Mouse (Mus musculus): ENCODE data around the gene Pex11b. TPM values are rescaled to one million over a fixed set of nuclear protein-coding genes. Genes with fewer than 3 reads are reported as not detected.

Pex11b gene
- 2.5 and 5.2 TPM in 2 replicates for polyA plus RNA-seq (2012; ENCODE audit: low replicate concordance)

GRCm38 (mm10) chr3:96634928-96635879, at the start of gene Pex11b, which contains the start of gene Gm42957:
Gene Pex11b, plus strand, starts transcription at chr3:96635376.
Gene Gm42957, plus strand, starts transcription at chr3:96635474.

GRCm38 (mm10) chr3:96593790-96594560, 41.2 kb upstream of the Pex11b start, which contains the start of gene Polr3gl:
Gene Polr3gl, minus strand, starts transcription at chr3:96594181.

GRCm38 (mm10) chr3:96596228-96596707, 38.9 kb upstream of the Pex11b start, which contains the start of gene Ankrd34a:
Gene Ankrd34a, plus strand, starts transcription at chr3:96596636.

GRCm38 (mm10) chr3:96600639-96601250, 34.4 kb upstream of the Pex11b start, which contains the start of gene Lix1l:
Gene Lix1l, plus strand, starts transcription at chr3:96601149.

GRCm38 (mm10) chr3:96629729-96630600, 5.2 kb upstream of the Pex11b start, which contains the start of gene Rbm8a:
Gene Rbm8a, plus strand, starts transcription at chr3:96629933.

GRCm38 (mm10) chr3:96645018-96645649, 10.0 kb downstream of the Pex11b start, which contains the start of gene Itga10:
Gene Itga10, plus strand, starts transcription at chr3:96645584.

GRCm38 (mm10) chr3:96669727-96670468, 34.7 kb downstream of the Pex11b start, which contains the start of gene Ankrd35:
Gene Ankrd35, plus strand, starts transcription at chr3:96670131.

Other genes with a start within 250 kb of the Pex11b start
- not detected in 2 replicates for gene BC107364, start 183.1 kb upstream of the Pex11b start, polyA plus RNA-seq (2012; ENCODE audit: low replicate concordance)
- gene Hfe2, start 110.2 kb upstream of the Pex11b start, polyA plus RNA-seq (2012; ENCODE audit: low replicate concordance) = 0.55 and 0.85 TPM in 2 replicates
- 2.1 and 8.1 TPM in 2 replicates for gene Txnip, start 77.4 kb upstream of the Pex11b start, polyA plus RNA-seq (2012; ENCODE audit: low replicate concordance)
- not detected in 2 replicates for gene Gm16253, start 58.4 kb upstream of the Pex11b start, polyA plus RNA-seq (2012; ENCODE audit: low replicate concordance)
- 9.2 and 13.8 TPM in 2 replicates for gene Polr3gl, start 41.2 kb upstream of the Pex11b start, polyA plus RNA-seq (2012; ENCODE audit: low replicate concordance)
- 0.19 and 0.30 TPM in 2 replicates for gene Ankrd34a, start 38.7 kb upstream of the Pex11b start, polyA plus RNA-seq (2012; ENCODE audit: low replicate concordance)
- gene Lix1l, start 34.2 kb upstream of the Pex11b start, polyA plus RNA-seq (2012; ENCODE audit: low replicate concordance) = 0.26 and 0.30 TPM in 2 replicates
- gene Rbm8a, start 5.4 kb upstream of the Pex11b start, polyA plus RNA-seq (2012; ENCODE audit: low replicate concordance) = 13.0 and 66.3 TPM in 2 replicates
- gene Gm42957, start 98 bp downstream of the Pex11b start, polyA plus RNA-seq (2012; ENCODE audit: low replicate concordance) = 0.06 TPM in 1 of 2 replicates, not detected in the other
- gene Itga10, start 10.2 kb downstream of the Pex11b start, polyA plus RNA-seq (2012; ENCODE audit: low replicate concordance) = 0.03 and 0.09 TPM in 2 replicates
- gene Ankrd35, start 34.8 kb downstream of the Pex11b start, polyA plus RNA-seq (2012; ENCODE audit: low replicate concordance) = 0.12 and 0.19 TPM in 2 replicates
- 12.3 and 23.7 TPM in 2 replicates for gene Pias3, start 61.0 kb downstream of the Pex11b start, polyA plus RNA-seq (2012; ENCODE audit: low replicate concordance)
- gene Nudt17, start 73.2 kb downstream of the Pex11b start, polyA plus RNA-seq (2012; ENCODE audit: low replicate concordance) = 0.36 and 0.42 TPM in 2 replicates
- gene Polr3c, start 92.3 kb downstream of the Pex11b start, polyA plus RNA-seq (2012; ENCODE audit: low replicate concordance) = 3.9 and 4.2 TPM in 2 replicates
- gene Rnf115, start 92.3 kb downstream of the Pex11b start, polyA plus RNA-seq (2012; ENCODE audit: low replicate concordance) = 18.2 and 18.6 TPM in 2 replicates
- not detected in 2 replicates for gene Pdzk1, start 193.9 kb downstream of the Pex11b start, polyA plus RNA-seq (2012; ENCODE audit: low replicate concordance)
- gene Cd160, start 194.0 kb downstream of the Pex11b start, polyA plus RNA-seq (2012; ENCODE audit: low replicate concordance) = 2.4 and 2.6 TPM in 2 replicates

All from leukemia stem cell, adult 10-12 weeks (primary cell).